Mouse (Mus musculus): ENCODE data around the gene Frem3.

Gene Frem3

GRCm38 (mm10) chr8:80610549-80611440 lies at the start of gene Frem3:
Gene Frem3 (plus strand): TSS chr8:80611080.
- DNase-seq = peak; percentile 18

DNA sequence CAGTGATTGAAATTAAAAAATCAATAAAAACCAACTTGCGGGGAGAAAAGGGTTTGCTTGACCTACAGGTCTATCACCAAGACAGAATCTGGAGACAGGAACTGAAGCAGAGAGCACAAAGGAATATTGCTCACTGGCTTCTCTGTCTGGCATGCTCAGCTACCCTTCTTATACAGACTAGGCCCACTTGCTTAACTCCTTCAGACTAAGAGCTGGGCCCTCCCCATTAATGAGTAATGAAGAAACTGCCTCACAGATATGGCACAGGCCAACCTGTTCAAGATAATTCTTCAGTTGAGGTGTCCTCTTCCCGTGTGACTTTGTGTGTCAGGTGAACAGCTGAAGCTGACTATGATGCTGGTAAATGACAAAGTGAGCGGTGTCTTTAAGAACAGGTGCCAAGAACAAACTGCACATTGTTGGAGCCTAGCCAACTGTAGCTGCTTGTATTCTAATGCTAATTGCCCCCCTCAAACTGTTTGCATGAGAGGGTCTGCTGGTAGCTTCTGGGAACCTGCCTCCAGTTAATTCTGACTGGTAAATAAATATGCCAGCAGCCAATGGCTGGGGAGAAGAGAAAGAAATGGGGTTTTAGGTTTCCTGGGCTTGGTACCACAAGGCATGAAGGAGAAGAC lies 46.6 kb upstream of the Frem3 start:
- DNase-seq = peak; percentile 43

- DNase-seq = no peak
Observed at GRCm38 (mm10) chr8:80567471-80567870, 43.4 kb upstream of the Frem3 start.

DNA sequence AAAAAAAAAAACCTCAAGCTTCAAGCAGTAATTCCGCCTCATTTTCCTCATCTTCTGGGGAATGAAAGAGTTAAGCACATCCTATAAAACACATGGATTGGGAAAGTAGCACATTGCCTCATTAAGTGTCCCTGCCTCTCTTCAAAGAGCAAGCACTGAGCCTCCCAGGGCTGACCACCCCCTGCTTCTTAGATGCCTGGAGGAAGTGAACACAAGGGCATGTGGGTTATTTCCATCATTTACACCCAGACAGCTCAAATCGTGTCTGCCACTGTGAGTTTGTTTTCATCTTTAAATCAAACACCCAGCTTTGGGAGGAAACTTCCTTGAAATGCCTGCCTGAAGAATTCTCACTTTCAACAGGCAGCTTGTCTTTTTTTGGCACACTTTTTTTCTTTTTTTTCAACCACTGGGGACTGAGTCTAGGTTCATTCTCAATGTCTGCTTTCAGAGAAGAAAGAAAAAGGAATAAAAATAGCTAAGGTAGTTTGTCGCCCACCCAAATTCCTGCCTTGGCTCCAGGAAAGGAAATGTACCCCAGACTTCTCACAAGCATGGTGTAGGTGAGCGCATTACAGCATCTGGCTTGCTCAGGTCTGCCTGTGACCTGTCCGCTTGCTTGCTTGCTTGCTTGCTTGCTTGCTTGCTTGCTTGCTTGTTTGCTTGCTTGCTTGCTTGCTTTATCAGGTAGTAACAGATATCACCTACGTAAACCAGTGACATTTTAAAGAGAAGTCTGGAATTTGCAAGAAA lies 42.5 kb upstream of the Frem3 start:
- peak; percentile 11 for DNase-seq

GRCm38 (mm10) chr8:80572417-80573061 lies 38.3 kb upstream of the Frem3 start:
- no peak for DNase-seq

DNA sequence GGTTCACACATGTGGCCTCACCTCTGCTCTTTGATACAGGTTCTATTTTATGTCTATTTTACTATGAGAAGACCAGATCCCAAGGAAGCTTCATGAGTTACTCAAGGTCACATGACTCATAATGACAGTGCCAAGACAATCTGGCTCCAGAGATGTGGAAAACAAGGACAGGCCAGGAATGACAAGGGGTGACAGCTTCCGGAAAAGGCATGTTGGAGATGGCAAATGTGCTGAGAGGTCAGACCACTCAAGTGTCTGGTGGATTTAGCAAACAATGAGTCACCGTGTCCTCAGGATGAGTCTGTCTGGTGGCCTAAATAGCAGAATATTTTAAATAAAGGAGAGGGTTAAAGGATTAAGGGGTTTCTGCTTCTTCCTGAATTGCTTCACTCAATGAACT lies 33.8 kb upstream of the Frem3 start:
- DNase-seq = no peak

DNA sequence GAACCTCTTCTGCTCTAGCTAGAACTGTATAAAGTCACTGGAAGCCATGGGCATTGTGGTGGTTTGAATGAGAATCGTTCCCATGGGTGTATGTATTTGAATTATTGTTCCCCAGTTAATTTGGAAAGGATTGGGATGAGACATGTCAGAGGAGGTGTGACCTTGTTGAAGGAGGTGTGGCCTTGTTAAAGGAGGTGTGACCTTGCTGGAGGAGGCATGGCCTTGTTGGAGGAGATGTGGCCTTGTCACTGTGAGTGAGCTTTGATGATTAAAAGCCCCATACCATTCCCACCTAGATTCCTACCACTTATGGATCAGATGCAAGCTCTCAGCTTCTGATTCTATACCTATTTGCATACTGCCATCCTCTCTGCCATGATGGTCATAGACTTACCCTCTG lies 31.8 kb upstream of the Frem3 start:
- no peak for DNase-seq

DNA sequence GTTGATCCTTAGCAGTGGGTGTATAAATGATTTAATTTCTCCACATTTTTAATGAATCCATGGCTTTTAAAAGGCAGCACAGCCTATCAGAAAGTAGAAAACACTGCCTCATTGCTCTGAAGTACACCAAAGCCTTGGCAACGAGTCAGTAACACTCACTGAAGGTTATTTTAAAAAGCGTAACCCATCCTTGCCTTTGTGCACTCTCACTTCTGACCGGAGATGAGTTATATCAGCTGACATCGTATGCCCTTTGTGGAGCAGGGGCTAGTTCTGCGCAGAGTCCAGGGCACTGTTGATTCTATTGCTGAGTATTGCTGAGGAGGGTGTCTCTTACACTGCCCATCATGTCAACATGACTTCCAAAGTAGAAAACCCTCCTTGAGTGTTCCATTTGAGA lies 18.3 kb upstream of the Frem3 start:
- no peak for DNase-seq

- DNase-seq = no peak
Observed at GRCm38 (mm10) chr8:80600600-80601170, 10.2 kb upstream of the Frem3 start.

DNA sequence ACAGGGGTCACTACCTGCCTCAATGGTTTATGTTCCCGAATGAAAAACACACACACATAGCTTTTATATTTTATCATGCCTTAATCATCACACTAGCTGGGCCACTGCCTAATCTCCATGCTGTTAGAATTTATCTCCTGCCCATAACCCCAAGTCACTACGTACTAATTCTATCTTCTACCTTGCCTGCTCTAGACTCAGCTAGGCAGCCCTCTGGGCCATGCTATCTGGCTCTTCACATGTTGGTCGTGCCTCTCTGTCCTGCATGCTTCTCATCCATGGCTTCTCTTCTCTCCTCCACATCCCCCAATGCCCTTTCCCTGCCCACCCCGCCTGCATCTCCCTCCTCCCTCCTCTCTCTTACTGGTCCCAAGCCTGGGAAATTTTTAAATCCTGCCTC lies 9.0 kb upstream of the Frem3 start:
- DNase-seq = no peak

- DNase-seq = no peak
Observed at GRCm38 (mm10) chr8:80607082-80607481, 3.8 kb upstream of the Frem3 start.

DNA sequence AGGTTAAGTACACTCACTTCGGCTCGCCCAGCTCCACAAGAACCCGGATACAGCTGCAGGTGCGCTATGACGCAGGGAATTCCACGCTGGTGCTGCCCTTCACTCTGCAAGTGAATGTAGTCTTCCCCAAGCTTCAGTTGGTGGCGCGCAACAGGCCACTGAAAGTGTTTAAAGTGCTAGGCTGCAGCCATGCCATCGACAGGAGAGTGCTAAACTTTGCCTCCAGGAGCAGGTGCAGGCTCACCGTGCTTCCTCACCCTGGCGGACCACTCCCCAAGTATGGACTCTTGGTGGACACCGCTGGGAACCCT lies 516 bp downstream of the Frem3 start:
- no peak for DNase-seq

- peak; percentile 31 for DNase-seq
Observed at GRCm38 (mm10) chr8:80619787-80620186, 8.9 kb downstream of the Frem3 start.

GRCm38 (mm10) chr8:80647394-80647793 lies 36.5 kb downstream of the Frem3 start:
- no peak for DNase-seq

DNA sequence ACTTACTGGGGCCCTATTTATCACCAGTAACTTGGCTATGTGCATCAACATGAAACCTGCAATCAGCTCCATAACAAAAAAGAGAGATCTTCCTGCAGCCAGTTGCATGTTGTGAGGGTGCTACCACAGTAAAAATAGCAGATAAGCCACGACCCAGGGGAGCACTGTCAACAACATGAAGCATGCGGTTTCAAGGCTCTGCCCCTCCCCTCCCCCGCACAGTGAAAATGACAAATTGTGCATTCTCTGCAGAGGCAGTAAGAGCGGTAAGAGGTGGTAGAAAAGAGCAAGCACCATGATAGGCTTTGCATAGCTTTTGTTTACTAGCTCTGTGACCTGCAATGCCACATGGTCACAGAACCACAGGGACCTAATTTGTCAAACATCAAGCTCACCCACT lies 46.8 kb downstream of the Frem3 start:
- DNase-seq = no peak

- no peak for DNase-seq
Observed at GRCm38 (mm10) chr8:80661055-80661454, 50.2 kb downstream of the Frem3 start.

GRCm38 (mm10) chr8:80663476-80663875 lies 52.6 kb downstream of the Frem3 start:
- DNase-seq = no peak

GRCm38 (mm10) chr8:80669277-80669901 lies 58.5 kb downstream of the Frem3 start:
- DNase-seq = no peak

GRCm38 (mm10) chr8:80682594-80682993 lies 71.7 kb downstream of the Frem3 start:
- DNase-seq = no peak

GRCm38 (mm10) chr8:80683756-80684335 lies 73.0 kb downstream of the Frem3 start:
- no peak for DNase-seq

- peak; percentile 44 for DNase-seq
Observed at GRCm38 (mm10) chr8:80688141-80688540, 77.3 kb downstream of the Frem3 start.
